Mouse (Mus musculus) forebrain, embryonic 12.5 days (tissue): Measurements from ENCODE around the gene Tec. TPM values are rescaled to one million over a fixed set of nuclear protein-coding genes. Genes with fewer than 3 reads are reported as not detected.

ENCODE experiments used
- ATAC-seq: fragments of 200-750 bp; cut with Nextera tagmentation; 2 replicates; pipeline ENCODE4 v1.8.0; 2017; ENCODE audit warnings: moderate TSS enrichment; ENCODE audit not compliant: low FRiP score
- H3K27ac ChIP-seq: fragments of 300-500 bp; sonication (generic); 2 replicates; pipeline ENCODE4 v1.5.1; 2016; ENCODE audit warnings: mild to moderate bottlenecking
- H3K27me3 ChIP-seq: fragments of 300-500 bp; sonication (generic); 2 replicates; pipeline ENCODE4 v1.6.1; 2016; ENCODE audit warnings: mild to moderate bottlenecking
- H3K36me3 ChIP-seq: fragments of 300-500 bp; sonication (generic); replicated peaks from 2 replicates; pipeline ENCODE4 v1.6.1; 2016; ENCODE audit warnings: mild to moderate bottlenecking
- H3K4me1 ChIP-seq: fragments of 300-500 bp; sonication (generic); 2 replicates; pipeline ENCODE4 v1.6.1; 2016
- H3K4me2 ChIP-seq: fragments of 300-500 bp; sonication (generic); 2 replicates; pipeline ENCODE4 v1.6.1; 2016; ENCODE audit warnings: mild to moderate bottlenecking, moderate library complexity
- H3K4me3 ChIP-seq: fragments of 300-500 bp; sonication (generic); replicated peaks from 2 replicates; pipeline ENCODE4 v1.5.1; 2016; ENCODE audit warnings: mild to moderate bottlenecking
- H3K9ac ChIP-seq: fragments of 300-500 bp; sonication (generic); 2 replicates; pipeline ENCODE4 v1.6.1; 2016; ENCODE audit warnings: mild to moderate bottlenecking
- H3K9me3 ChIP-seq: fragments of 300-500 bp; sonication (generic); 2 replicates; pipeline ENCODE4 v1.6.1; 2016
- WGBS: fragments of 180-500 bp; shearing (Covaris S2); methylation state at CpG from one replicate; pipeline ENCODE4 v1.1.7; 2016; 5-methylcytosine and 5-hydroxymethylcytosine counted together
- polyA plus RNA-seq: library from polyadenylated mRNA; unstranded; fragments of >200 nt; fragmentation: Nextera tagmentation; extraction: Ambion mirVana; gene quantifications from 2 replicates; pipeline ENCODE4 v1.2.1, GENCODE M21; 2016

Tec gene
- polyA plus RNA-seq, 1 experiment from 2014 or later = 3.4 TPM

GRCm38 (mm10) chr5:72848889-72849435, 19.3 kb downstream of the Tec start:
- Histone ChIP-seq H3K4me1 (peaks cover 7% of the 10 kb centered on the region; the same call in 1 of the 2 replicates), H3K9ac (no peak overlapping the region), H3K36me3 (no peaks in the 10 kb centered on the region), H3K4me3 (no peak overlapping the region), H3K9me3 (no peaks in the 10 kb centered on the region), H3K27ac (no peak overlapping the region), H3K4me2 (no peak overlapping the region), H3K27me3 (no peaks in the 10 kb centered on the region)
- 83% methylated on average over 6 of the region's 6 CpGs for WGBS
- no peak for ATAC-seq

GRCm38 (mm10) chr5:72846712-72847111, 21.6 kb downstream of the Tec start:
- Histone ChIP-seq H3K4me2 (no peak overlapping the region), H3K9me3 (no peaks in the 10 kb centered on the region), H3K27ac (no peak overlapping the region), H3K36me3 (no peaks in the 10 kb centered on the region), H3K4me3 (no peak overlapping the region), H3K9ac (no peak overlapping the region), H3K27me3 (no peaks in the 10 kb centered on the region), H3K4me1 (peaks cover 7% of the 10 kb centered on the region; the same call in 1 of the 2 replicates)
- WGBS = 78% methylated on average over 1 of the region's 4 CpGs
- ATAC-seq = no peak

GRCm38 (mm10) chr5:72845928-72846630, 22.2 kb downstream of the Tec start:
- 73% methylated on average over 9 of the region's 9 CpGs for WGBS
- Histone ChIP-seq H3K4me2 (no peak overlapping the region), H3K9ac (no peak overlapping the region), H3K27me3 (no peaks in the 10 kb centered on the region), H3K27ac (no peak overlapping the region), H3K4me1 (peaks cover 5% of the 10 kb centered on the region; the same call in 1 of the 2 replicates), H3K4me3 (no peak overlapping the region), H3K9me3 (0 out of 2 replicates have a peak, but pooled peaks cover 1% of the 10 kb centered on the region), H3K36me3 (no peaks in the 10 kb centered on the region)
- ATAC-seq = no peak

- H3K36me3 ChIP-seq = no peaks in the 10 kb centered on the region
- peaks cover 5% of the 10 kb centered on the region; the same call in 1 of the 2 replicates for H3K4me1 ChIP-seq
- 85% methylated on average over 7 of the region's 7 CpGs for WGBS
- H3K4me3 ChIP-seq = no peak overlapping the region
- no peaks in the 10 kb centered on the region for H3K27me3 ChIP-seq
- 0 out of 2 replicates have a peak, but pooled peaks cover 4% of the 10 kb centered on the region for H3K9me3 ChIP-seq
- no peak overlapping the region for H3K9ac ChIP-seq
- ATAC-seq = no peak
- no peak overlapping the region for H3K27ac ChIP-seq
- no peak overlapping the region for H3K4me2 ChIP-seq
Measured at GRCm38 (mm10) chr5:72844776-72845495, 23.3 kb downstream of the Tec start.

- Histone ChIP-seq H3K4me3 (no peak overlapping the region), H3K9ac (no peak overlapping the region)
Measured at GRCm38 (mm10) chr5:72844294-72844693, 24.0 kb downstream of the Tec start.

GRCm38 (mm10) chr5:72839655-72840054, 28.6 kb downstream of the Tec start:
- Histone ChIP-seq H3K36me3 (no peaks in the 10 kb centered on the region), H3K27ac (no peak overlapping the region), H3K27me3 (no peaks in the 10 kb centered on the region), H3K9ac (no peak overlapping the region), H3K4me3 (no peak overlapping the region), H3K4me2 (no peak overlapping the region), H3K4me1 (peaks cover 5% of the 10 kb centered on the region; the same call in 1 of the 2 replicates), H3K9me3 (0 out of 2 replicates have a peak, but pooled peaks cover 4% of the 10 kb centered on the region)
- no peak for ATAC-seq
- WGBS = 88% methylated on average over 3 of the region's 3 CpGs

More at GRCm38 (mm10) chr5:72844294-72844693, 24.0 kb downstream of the Tec start:
- no peak overlapping the region for H3K4me2 ChIP-seq
- peaks cover 5% of the 10 kb centered on the region; the same call in 1 of the 2 replicates for H3K4me1 ChIP-seq
- H3K27me3 ChIP-seq = no peaks in the 10 kb centered on the region
- WGBS = 60% methylated on average over 2 of the region's 2 CpGs
- H3K9me3 ChIP-seq = 0 out of 2 replicates have a peak, but pooled peaks cover 4% of the 10 kb centered on the region
- no peak for ATAC-seq
- no peaks in the 10 kb centered on the region for H3K36me3 ChIP-seq
- no peak overlapping the region for H3K27ac ChIP-seq

- WGBS = 70% methylated on average over 2 of the region's 2 CpGs
- ATAC-seq = no peak
- H3K27me3 ChIP-seq = no peaks in the 10 kb centered on the region
- no peak overlapping the region for H3K9ac ChIP-seq
- no peaks in the 10 kb centered on the region for H3K36me3 ChIP-seq
- no peaks in the 10 kb centered on the region for H3K4me1 ChIP-seq
- H3K4me2 ChIP-seq = no peak overlapping the region
- H3K27ac ChIP-seq = no peak overlapping the region
- H3K4me3 ChIP-seq = no peak overlapping the region
- H3K9me3 ChIP-seq = 0 out of 2 replicates have a peak, but pooled peaks cover 4% of the 10 kb centered on the region
Measured at GRCm38 (mm10) chr5:72838976-72839375, 29.3 kb downstream of the Tec start.

- H3K9ac ChIP-seq = no peak overlapping the region
- H3K27me3 ChIP-seq = no peaks in the 10 kb centered on the region
- WGBS = 95% methylated on average over 3 of the region's 3 CpGs
- no peaks in the 10 kb centered on the region for H3K4me1 ChIP-seq
- no peak overlapping the region for H3K27ac ChIP-seq
- H3K36me3 ChIP-seq = no peaks in the 10 kb centered on the region
- no peak overlapping the region for H3K4me3 ChIP-seq
- no peak overlapping the region for H3K4me2 ChIP-seq
- H3K9me3 ChIP-seq = no peaks in the 10 kb centered on the region
- no peak for ATAC-seq
Measured at GRCm38 (mm10) chr5:72835656-72836055, 32.6 kb downstream of the Tec start.

GRCm38 (mm10) chr5:72832904-72833765, 35.1 kb downstream of the Tec start:
- H3K9ac ChIP-seq = no peak overlapping the region
- H3K4me3 ChIP-seq = no peak overlapping the region
- no peaks in the 10 kb centered on the region for H3K27me3 ChIP-seq
- no peak overlapping the region for H3K4me2 ChIP-seq
- no peaks in the 10 kb centered on the region for H3K36me3 ChIP-seq
- no peak overlapping the region for H3K27ac ChIP-seq
- no peak for ATAC-seq
- 79% methylated on average over 15 of the region's 15 CpGs for WGBS
- H3K9me3 ChIP-seq = no peaks in the 10 kb centered on the region
- H3K4me1 ChIP-seq = no peaks in the 10 kb centered on the region

- 92% methylated on average over 7 of the region's 7 CpGs for WGBS
- H3K9ac ChIP-seq = no peak overlapping the region
- H3K4me2 ChIP-seq = no peak overlapping the region
- H3K27me3 ChIP-seq = no peaks in the 10 kb centered on the region
- no peak overlapping the region for H3K4me3 ChIP-seq
- H3K4me1 ChIP-seq = no peaks in the 10 kb centered on the region
- no peaks in the 10 kb centered on the region for H3K36me3 ChIP-seq
- H3K27ac ChIP-seq = no peak overlapping the region
- no peaks in the 10 kb centered on the region for H3K9me3 ChIP-seq
- ATAC-seq = no peak
Measured at GRCm38 (mm10) chr5:72832191-72832590, 36.1 kb downstream of the Tec start.

- Histone ChIP-seq H3K27ac (no peak overlapping the region), H3K4me1 (no peaks in the 10 kb centered on the region), H3K4me2 (no peak overlapping the region), H3K27me3 (no peaks in the 10 kb centered on the region), H3K9ac (no peak overlapping the region), H3K9me3 (no peaks in the 10 kb centered on the region), H3K36me3 (no peaks in the 10 kb centered on the region), H3K4me3 (no peak overlapping the region)
- no peak for ATAC-seq
- 94% methylated on average over 5 of the region's 5 CpGs for WGBS
Measured at GRCm38 (mm10) chr5:72830988-72831610, 37.2 kb downstream of the Tec start.
